Mouse (Mus musculus): ENCODE measurements around the gene Acap1. TPM values are rescaled to one million over a fixed set of nuclear protein-coding genes. Genes with fewer than 3 reads are reported as not detected.
A peak's percentile ranks its signal among the peaks of the same experiment; 100 is the strongest.

Acap1 gene
- polyA plus RNA-seq, 2 experiments = 2.8 to 3.3 TPM

GRCm38 (mm10) chr11:69922012-69922756, 26.8 kb upstream of the Acap1 start:
- H3K36me3 ChIP-seq (replicated peaks; ENCODE audit: control insufficient read depth, insufficient read depth, low read depth) = peaks cover 23% of the 10 kb centered on the region
- no peaks in the 10 kb centered on the region for H3K9me3 ChIP-seq (ENCODE audit: control insufficient read depth, low read length)
- 1% methylated on average over 12 of the region's 12 CpGs for WGBS (ENCODE audit: insufficient replicate concordance)
- H3K27me3 ChIP-seq (ENCODE audit: control insufficient read depth, insufficient read depth, low read length) = no peaks in the 10 kb centered on the region
- ATAC-seq (ENCODE audit: insufficient read depth) (no peak), DNase-seq (ENCODE audit: low read depth in 3 of 3, low spot score in 3 of 3) (no peak)
- H3K27ac ChIP-seq = peak overlapping the region; percentile 99
- TF ChIP-seq EP300 (IDR thresholded peaks at IDR 0.05; ENCODE audit: low read depth) (no peak; the same call in 1 of the 2 replicates), CTCF (IDR thresholded peaks at IDR 0.05; ENCODE audit: low read depth) (peak; percentile 19; the same call in 1 of the 2 replicates)
- peak overlapping the region; percentile 84 for H3K9ac ChIP-seq (replicated peaks)
- peak overlapping the region; percentile 100 for H3K4me2 ChIP-seq (ENCODE audit: low read depth)
- H3K4me1 ChIP-seq (replicated peaks; ENCODE audit: control insufficient read depth in 2 of 2, insufficient read depth in 2 of 2, low read length in 1 of 2) = peaks cover 36 to 37% of the 10 kb centered on the region in 2 experiments
- peak overlapping the region; percentile 81 to 99 for H3K4me3 ChIP-seq (ENCODE audit: insufficient read depth in 1 of 2, low read depth in 2 of 2, low read length in 2 of 2)

GRCm38 (mm10) chr11:69921114-69922011, 26.0 kb upstream of the Acap1 start, which contains the start of gene Eif5a:
TSS of gene Eif5a (minus strand) at chr11:69921958.
- H3K4me1 ChIP-seq (replicated peaks; ENCODE audit: control insufficient read depth in 2 of 2, insufficient read depth in 2 of 2, low read length in 1 of 2) = peaks cover 42 to 45% of the 10 kb centered on the region in 2 experiments
- H3K27me3 ChIP-seq (ENCODE audit: control insufficient read depth, insufficient read depth, low read length) = no peaks in the 10 kb centered on the region
- H3K9me3 ChIP-seq (ENCODE audit: control insufficient read depth, low read length) = no peaks in the 10 kb centered on the region
- H3K4me2 ChIP-seq (ENCODE audit: low read depth) = peak within 1 kb of the TSS; percentile 100
- H3K27ac ChIP-seq = peak within 1 kb of the TSS; percentile 99
- peak within 1 kb of the TSS; percentile 84 for H3K9ac ChIP-seq (replicated peaks)
- TF ChIP-seq CTCF (IDR thresholded peaks at IDR 0.05; ENCODE audit: low read depth) (peak; percentile 85), EP300 (IDR thresholded peaks at IDR 0.05; ENCODE audit: low read depth) (no peak)
- WGBS (ENCODE audit: insufficient replicate concordance) = under 1% methylated on average over 78 of the region's 78 CpGs
- peaks cover 31% of the 10 kb centered on the region for H3K36me3 ChIP-seq (replicated peaks; ENCODE audit: control insufficient read depth, insufficient read depth, low read depth)
- H3K4me3 ChIP-seq (ENCODE audit: insufficient read depth in 1 of 2, low read depth in 2 of 2, low read length in 2 of 2) = peak within 1 kb of the TSS; percentile 99
- DNase-seq (ENCODE audit: low read depth in 3 of 3, low spot score in 3 of 3) (peak; percentile 99 to 100 (median 99)), ATAC-seq (ENCODE audit: insufficient read depth) (peak; percentile 88)

GRCm38 (mm10) chr11:69920266-69921031, 25.1 kb upstream of the Acap1 start:
- no peak for DNase-seq (ENCODE audit: low read depth in 3 of 3, low spot score in 3 of 3)
- H3K9ac ChIP-seq (replicated peaks) = peak overlapping the region; percentile 81
- no peaks in the 10 kb centered on the region for H3K27me3 ChIP-seq (ENCODE audit: control insufficient read depth, insufficient read depth, low read length)
- H3K4me2 ChIP-seq (ENCODE audit: low read depth) = peak overlapping the region; percentile 100
- peak; percentile 20 for ATAC-seq (ENCODE audit: insufficient read depth)
- H3K4me3 ChIP-seq (ENCODE audit: insufficient read depth in 1 of 2, low read depth in 2 of 2, low read length in 2 of 2) = peak overlapping the region; percentile 99
- WGBS (ENCODE audit: insufficient replicate concordance) = under 1% methylated on average over 57 of the region's 65 CpGs
- H3K36me3 ChIP-seq (replicated peaks; ENCODE audit: control insufficient read depth, insufficient read depth, low read depth) = peaks cover 39% of the 10 kb centered on the region
- H3K27ac ChIP-seq = peak overlapping the region; percentile 95
- no peaks in the 10 kb centered on the region for H3K9me3 ChIP-seq (ENCODE audit: control insufficient read depth, low read length)
- peaks cover 49 to 51% of the 10 kb centered on the region in 2 experiments for H3K4me1 ChIP-seq (replicated peaks; ENCODE audit: control insufficient read depth in 2 of 2, insufficient read depth in 2 of 2, low read length in 1 of 2)
- TF ChIP-seq EP300 (IDR thresholded peaks at IDR 0.05; ENCODE audit: low read depth) (no peak), CTCF (IDR thresholded peaks at IDR 0.05; ENCODE audit: low read depth) (peak; percentile 23; the same call in 1 of the 2 replicates)

GRCm38 (mm10) chr11:69919661-69920265, 24.4 kb upstream of the Acap1 start:
- WGBS (ENCODE audit: insufficient replicate concordance) = under 1% methylated on average over 17 of the region's 17 CpGs
- DNase-seq (ENCODE audit: low read depth in 3 of 3, low spot score in 3 of 3) (peak; percentile 80 to 90 (median 85)), ATAC-seq (ENCODE audit: insufficient read depth) (peak; percentile 37)
- Histone ChIP-seq H3K4me1 (replicated peaks; ENCODE audit: control insufficient read depth in 2 of 2, insufficient read depth in 2 of 2, low read length in 1 of 2) (peaks cover 51 to 55% of the 10 kb centered on the region in 2 experiments), H3K4me2 (ENCODE audit: low read depth) (peak overlapping the region; percentile 100), H3K9ac (replicated peaks) (peak overlapping the region; percentile 81), H3K27me3 (ENCODE audit: control insufficient read depth, insufficient read depth, low read length) (no peaks in the 10 kb centered on the region), H3K36me3 (replicated peaks; ENCODE audit: control insufficient read depth, insufficient read depth, low read depth) (peaks cover 44% of the 10 kb centered on the region), H3K4me3 (ENCODE audit: insufficient read depth in 1 of 2, low read depth in 2 of 2, low read length in 2 of 2) (peak overlapping the region; percentile 99), H3K9me3 (ENCODE audit: control insufficient read depth, low read length) (no peaks in the 10 kb centered on the region), H3K27ac (peak overlapping the region; percentile 95)
- no peak for TF ChIP-seq EP300 (IDR thresholded peaks at IDR 0.05; ENCODE audit: low read depth)
- TF ChIP-seq CTCF (IDR thresholded peaks at IDR 0.05; ENCODE audit: low read depth) = no peak

All from liver, embryonic 14.5 days (tissue).